Mouse (Mus musculus) duodenum, adult 2 months (tissue): ENCODE results near the gene Ces2a. TPM values are rescaled to one million over a fixed set of nuclear protein-coding genes. Genes with fewer than 3 reads are reported as not detected.

Source experiments
- polyA plus RNA-seq: library from polyadenylated mRNA; depleted of rRNA; stranded (reverse); fragments of >200 nt; gene quantifications from 2 replicates; pipeline ENCODE4 v1.2.3, GENCODE M21; 2012; ENCODE audit warnings: low replicate concordance; rRNA removed

Ces2a gene
- 261 and 444 TPM in 2 replicates for polyA plus RNA-seq

GRCm38 (mm10) chr8:104733753-104734152 is at the start of gene Ces2a:
TSS of gene Ces2a (plus strand) at chr8:104734003.

Other genes with a start within 250 kb of the Ces2a start
- gene Terb1, start 224.1 kb upstream of the Ces2a start, polyA plus RNA-seq, result 0.05 and 0.09 TPM in 2 replicates
- gene Nae1, start 199.4 kb upstream of the Ces2a start, polyA plus RNA-seq, result 1.1 and 1.9 TPM in 2 replicates
- gene Car7, start 199.3 kb upstream of the Ces2a start, polyA plus RNA-seq, result 2.2 and 3.5 TPM in 2 replicates
- gene Pdp2, start 142.6 kb upstream of the Ces2a start, polyA plus RNA-seq, result 2.3 and 4.1 TPM in 2 replicates
- not detected in 2 replicates for gene Cdh16, start 109.6 kb upstream of the Ces2a start, polyA plus RNA-seq
- 5.5 TPM in 2 replicates for gene Rrad, start 102.7 kb upstream of the Ces2a start, polyA plus RNA-seq
- gene Ciao2b, start 92.0 kb upstream of the Ces2a start, polyA plus RNA-seq, result 31.2 and 56.2 TPM in 2 replicates
- gene Ces2b, start 97.6 kb downstream of the Ces2a start, polyA plus RNA-seq, result 1.4 and 11.3 TPM in 2 replicates
- 256 and 442 TPM in 2 replicates for gene Ces2c, start 113.1 kb downstream of the Ces2a start, polyA plus RNA-seq
- gene Ces2e, start 192.3 kb downstream of the Ces2a start, polyA plus RNA-seq, result 386 and 876 TPM in 2 replicates
- gene Ces2f, start 213.4 kb downstream of the Ces2a start, polyA plus RNA-seq, result 0.11 and 0.20 TPM in 2 replicates
- gene Ces2g, start 227.7 kb downstream of the Ces2a start, polyA plus RNA-seq, result 15.2 and 68.9 TPM in 2 replicates